Mouse (Mus musculus): ENCODE measurements around the gene Ctnnal1.

The Ctnnal1 gene

GRCm38 (mm10) chr4:56802669-56803150, 62.3 kb downstream of the Ctnnal1 start:
- DNase-seq (ENCODE audit: low spot score), result no peak

- DNase-seq (ENCODE audit: low spot score), result peak; percentile 93
Observed at GRCm38 (mm10) chr4:56801907-56802668, 62.9 kb downstream of the Ctnnal1 start, which contains the start of the genes Elp1 and Fam206a. Elp1 (minus strand) TSS chr4:56802331. Fam206a (plus strand) TSS chr4:56802345.

- no peak for DNase-seq (ENCODE audit: low spot score)
Observed at GRCm38 (mm10) chr4:56791373-56791772, 73.6 kb downstream of the Ctnnal1 start.

GRCm38 (mm10) chr4:56771065-56771464, 93.9 kb downstream of the Ctnnal1 start:
- no peak for DNase-seq (ENCODE audit: low spot score)

- DNase-seq (ENCODE audit: low spot score), result no peak
Observed at GRCm38 (mm10) chr4:56768913-56769312, 96.1 kb downstream of the Ctnnal1 start.

- DNase-seq (ENCODE audit: low spot score), result no peak
Observed at GRCm38 (mm10) chr4:56767861-56768284, 97.1 kb downstream of the Ctnnal1 start.
